Mouse (Mus musculus): ENCODE measurements around the gene Arhgap30. TPM values are rescaled to one million over a fixed set of nuclear protein-coding genes. Genes with fewer than 3 reads are reported as not detected.

The Arhgap30 gene
- polyA plus RNA-seq, 1 experiment, result 141 TPM

- H3K27me3 ChIP-seq (ENCODE audit: control insufficient read depth, insufficient read depth, low read length), result peaks cover 9% of the 10 kb centered on the region
- H3K4me3 ChIP-seq (ENCODE audit: control insufficient read depth, insufficient read depth, low read length), result no peak overlapping the region
- 19% methylated on average over 7 of the region's 7 CpGs for WGBS
- H3K36me3 ChIP-seq (ENCODE audit: control insufficient read depth, insufficient read depth, low read length), result no peaks in the 10 kb centered on the region
- no peak for DNase-seq
- H3K4me1 ChIP-seq (replicated peaks; ENCODE audit: control insufficient read depth, insufficient read depth, low read length), result peaks cover 15% of the 10 kb centered on the region
- H3K27ac ChIP-seq (ENCODE audit: control insufficient read depth, insufficient read depth, low read length), result no peak overlapping the region
- TF ChIP-seq POLR2A (IDR thresholded peaks at IDR 0.05; ENCODE audit: control insufficient read depth, extremely low read depth, insufficient read depth, low read length, poor library complexity) (no peak), CTCF (IDR thresholded peaks at IDR 0.05; ENCODE audit: borderline replicate concordance, control insufficient read depth, extremely low read depth, insufficient read depth, low read length, poor library complexity) (no peak)
These were observed 53.0 kb downstream of the Arhgap30 start for GRCm38 (mm10) chr1:171441466-171442412.

GRCm38 (mm10) chr1:171442413-171442760, 53.6 kb downstream of the Arhgap30 start:
- no peak overlapping the region for H3K27ac ChIP-seq (ENCODE audit: control insufficient read depth, insufficient read depth, low read length)
- H3K4me1 ChIP-seq (replicated peaks; ENCODE audit: control insufficient read depth, insufficient read depth, low read length), result peaks cover 12% of the 10 kb centered on the region
- peaks cover 9% of the 10 kb centered on the region for H3K27me3 ChIP-seq (ENCODE audit: control insufficient read depth, insufficient read depth, low read length)
- H3K4me3 ChIP-seq (ENCODE audit: control insufficient read depth, insufficient read depth, low read length), result no peak overlapping the region
- TF ChIP-seq CTCF (IDR thresholded peaks at IDR 0.05; ENCODE audit: borderline replicate concordance, control insufficient read depth, extremely low read depth, insufficient read depth, low read length, poor library complexity) (no peak), POLR2A (IDR thresholded peaks at IDR 0.05; ENCODE audit: control insufficient read depth, extremely low read depth, insufficient read depth, low read length, poor library complexity) (no peak)
- 22% methylated on average over 8 of the region's 8 CpGs for WGBS
- no peak for DNase-seq
- no peaks in the 10 kb centered on the region for H3K36me3 ChIP-seq (ENCODE audit: control insufficient read depth, insufficient read depth, low read length)

- no peak for DNase-seq
- no peaks in the 10 kb centered on the region for H3K27me3 ChIP-seq (ENCODE audit: control insufficient read depth, insufficient read depth, low read length)
- H3K27ac ChIP-seq (ENCODE audit: control insufficient read depth, insufficient read depth, low read length), result no peak overlapping the region
- 89% methylated on average over 5 of the region's 5 CpGs for WGBS
- no peaks in the 10 kb centered on the region for H3K36me3 ChIP-seq (ENCODE audit: control insufficient read depth, insufficient read depth, low read length)
- H3K4me1 ChIP-seq (replicated peaks; ENCODE audit: control insufficient read depth, insufficient read depth, low read length), result peaks cover 5% of the 10 kb centered on the region; the same call in 1 of the 2 replicates
- no peak overlapping the region for H3K4me3 ChIP-seq (ENCODE audit: control insufficient read depth, insufficient read depth, low read length)
- TF ChIP-seq POLR2A (IDR thresholded peaks at IDR 0.05; ENCODE audit: control insufficient read depth, extremely low read depth, insufficient read depth, low read length, poor library complexity), result no peak
- no peak for TF ChIP-seq CTCF (IDR thresholded peaks at IDR 0.05; ENCODE audit: borderline replicate concordance, control insufficient read depth, extremely low read depth, insufficient read depth, low read length, poor library complexity)
These were observed 56.3 kb downstream of the Arhgap30 start for GRCm38 (mm10) chr1:171445050-171445449.

- Histone ChIP-seq H3K4me1 (replicated peaks; ENCODE audit: control insufficient read depth, insufficient read depth, low read length) (no peaks in the 10 kb centered on the region), H3K27me3 (ENCODE audit: control insufficient read depth, insufficient read depth, low read length) (no peaks in the 10 kb centered on the region), H3K4me3 (ENCODE audit: control insufficient read depth, insufficient read depth, low read length) (no peak overlapping the region), H3K36me3 (ENCODE audit: control insufficient read depth, insufficient read depth, low read length) (no peaks in the 10 kb centered on the region), H3K27ac (ENCODE audit: control insufficient read depth, insufficient read depth, low read length) (no peak overlapping the region)
- no peak for TF ChIP-seq CTCF (IDR thresholded peaks at IDR 0.05; ENCODE audit: borderline replicate concordance, control insufficient read depth, extremely low read depth, insufficient read depth, low read length, poor library complexity)
- TF ChIP-seq POLR2A (IDR thresholded peaks at IDR 0.05; ENCODE audit: control insufficient read depth, extremely low read depth, insufficient read depth, low read length, poor library complexity), result no peak
- no peak for DNase-seq
- WGBS, result 77% methylated on average over 7 of the region's 7 CpGs
These were observed 58.1 kb downstream of the Arhgap30 start for GRCm38 (mm10) chr1:171446854-171447253.

GRCm38 (mm10) chr1:171447692-171448091, 58.9 kb downstream of the Arhgap30 start:
- no peak overlapping the region for H3K4me3 ChIP-seq (ENCODE audit: control insufficient read depth, insufficient read depth, low read length)
- H3K4me1 ChIP-seq (replicated peaks; ENCODE audit: control insufficient read depth, insufficient read depth, low read length), result no peaks in the 10 kb centered on the region
- no peak overlapping the region for H3K27ac ChIP-seq (ENCODE audit: control insufficient read depth, insufficient read depth, low read length)
- no peaks in the 10 kb centered on the region for H3K36me3 ChIP-seq (ENCODE audit: control insufficient read depth, insufficient read depth, low read length)
- 33% methylated on average over 10 of the region's 10 CpGs for WGBS
- DNase-seq, result no peak
- H3K27me3 ChIP-seq (ENCODE audit: control insufficient read depth, insufficient read depth, low read length), result no peaks in the 10 kb centered on the region
- TF ChIP-seq CTCF (IDR thresholded peaks at IDR 0.05; ENCODE audit: borderline replicate concordance, control insufficient read depth, extremely low read depth, insufficient read depth, low read length, poor library complexity), result no peak
- no peak for TF ChIP-seq POLR2A (IDR thresholded peaks at IDR 0.05; ENCODE audit: control insufficient read depth, extremely low read depth, insufficient read depth, low read length, poor library complexity)

GRCm38 (mm10) chr1:171450062-171450461, 61.3 kb downstream of the Arhgap30 start:
- Histone ChIP-seq H3K4me3 (ENCODE audit: control insufficient read depth, insufficient read depth, low read length) (no peak overlapping the region), H3K27ac (ENCODE audit: control insufficient read depth, insufficient read depth, low read length) (no peak overlapping the region), H3K36me3 (ENCODE audit: control insufficient read depth, insufficient read depth, low read length) (no peaks in the 10 kb centered on the region), H3K4me1 (replicated peaks; ENCODE audit: control insufficient read depth, insufficient read depth, low read length) (no peaks in the 10 kb centered on the region), H3K27me3 (ENCODE audit: control insufficient read depth, insufficient read depth, low read length) (no peaks in the 10 kb centered on the region)
- TF ChIP-seq CTCF (IDR thresholded peaks at IDR 0.05; ENCODE audit: borderline replicate concordance, control insufficient read depth, extremely low read depth, insufficient read depth, low read length, poor library complexity) (no peak), POLR2A (IDR thresholded peaks at IDR 0.05; ENCODE audit: control insufficient read depth, extremely low read depth, insufficient read depth, low read length, poor library complexity) (no peak)
- 89% methylated on average over 11 of the region's 11 CpGs for WGBS
- DNase-seq, result no peak
